Mouse (Mus musculus): ENCODE results near the gene Enpp5. TPM values are rescaled to one million over a fixed set of nuclear protein-coding genes. Genes with fewer than 3 reads are reported as not detected.

Enpp5 gene
- polyA plus RNA-seq, 1 experiment from 2014 or later = 19.8 TPM

- no peaks in the 10 kb centered on the region for H3K36me3 ChIP-seq
- H3K27me3 ChIP-seq = no peaks in the 10 kb centered on the region
- no peak overlapping the region for H3K9ac ChIP-seq
- no peak overlapping the region for H3K4me3 ChIP-seq (replicated peaks)
- no peak overlapping the region for H3K4me2 ChIP-seq
- H3K9me3 ChIP-seq (replicated peaks) = no peaks in the 10 kb centered on the region
- no peak overlapping the region for H3K27ac ChIP-seq
- no peak for ATAC-seq (replicated peaks; ENCODE audit: low FRiP score)
- WGBS = 72% methylated on average over 9 of the region's 9 CpGs
- peaks cover 8% of the 10 kb centered on the region for H3K4me1 ChIP-seq
Observed at GRCm38 (mm10) chr17:44100906-44101305, 22.3 kb downstream of the Enpp5 start.

DNA sequence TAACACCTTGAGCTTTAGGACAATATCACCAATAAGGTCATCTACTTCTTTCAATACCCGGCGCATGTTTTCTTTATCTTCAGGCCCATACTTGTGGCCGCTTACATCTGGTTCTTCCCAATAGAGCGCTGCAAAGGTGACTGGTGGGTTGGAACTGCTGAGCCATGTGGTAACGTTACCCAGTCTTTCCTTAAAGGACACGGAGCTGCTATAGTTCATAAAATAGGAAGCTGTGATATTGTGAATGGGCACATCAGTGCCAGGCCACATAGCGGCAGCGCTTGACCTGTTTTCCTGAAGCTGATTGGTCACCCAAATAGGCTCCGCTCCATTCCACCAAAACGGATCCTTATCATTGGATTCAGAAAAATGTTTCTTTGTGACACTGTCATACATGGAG is 23.3 kb downstream of the Enpp5 start:
- Histone ChIP-seq H3K27ac (no peak overlapping the region), H3K9ac (no peak overlapping the region), H3K36me3 (no peaks in the 10 kb centered on the region), H3K4me2 (no peak overlapping the region), H3K27me3 (peaks cover 3% of the 10 kb centered on the region; the same call in 1 of the 2 replicates), H3K4me3 (replicated peaks) (no peak overlapping the region), H3K9me3 (replicated peaks) (no peaks in the 10 kb centered on the region), H3K4me1 (peaks cover 8% of the 10 kb centered on the region)
- 93% methylated on average over 10 of the region's 10 CpGs for WGBS
- ATAC-seq (replicated peaks; ENCODE audit: low FRiP score) = no peak

GRCm38 (mm10) chr17:44105287-44106138 is 26.9 kb downstream of the Enpp5 start, which contains the start of gene Enpp4:
Enpp4 (minus strand) TSS chr17:44105809.
- no peaks in the 10 kb centered on the region for H3K36me3 ChIP-seq
- WGBS = under 1% methylated on average over 76 of the region's 76 CpGs
- H3K27me3 ChIP-seq = peaks cover 3% of the 10 kb centered on the region; the same call in 1 of the 2 replicates
- H3K4me2 ChIP-seq = peak within 1 kb of the TSS; percentile 95
- peak; percentile 99 for ATAC-seq (replicated peaks; ENCODE audit: low FRiP score)
- H3K9me3 ChIP-seq (replicated peaks) = no peaks in the 10 kb centered on the region
- peak within 1 kb of the TSS; percentile 34; the same call in 1 of the 2 replicates for H3K27ac ChIP-seq
- peak within 1 kb of the TSS; percentile 80 for H3K4me3 ChIP-seq (replicated peaks)
- peak within 1 kb of the TSS; percentile 66 for H3K9ac ChIP-seq
- peaks cover 8% of the 10 kb centered on the region for H3K4me1 ChIP-seq

GRCm38 (mm10) chr17:44108331-44108730 is 29.7 kb downstream of the Enpp5 start:
- Histone ChIP-seq H3K4me3 (replicated peaks) (no peak overlapping the region), H3K4me1 (peaks cover 8% of the 10 kb centered on the region), H3K9me3 (replicated peaks) (no peaks in the 10 kb centered on the region), H3K27ac (no peak overlapping the region), H3K4me2 (no peak overlapping the region), H3K27me3 (peaks cover 3% of the 10 kb centered on the region; the same call in 1 of the 2 replicates), H3K9ac (no peak overlapping the region), H3K36me3 (no peaks in the 10 kb centered on the region)
- 82% methylated on average over 3 of the region's 3 CpGs for WGBS
- ATAC-seq (replicated peaks; ENCODE audit: low FRiP score) = no peak

DNA sequence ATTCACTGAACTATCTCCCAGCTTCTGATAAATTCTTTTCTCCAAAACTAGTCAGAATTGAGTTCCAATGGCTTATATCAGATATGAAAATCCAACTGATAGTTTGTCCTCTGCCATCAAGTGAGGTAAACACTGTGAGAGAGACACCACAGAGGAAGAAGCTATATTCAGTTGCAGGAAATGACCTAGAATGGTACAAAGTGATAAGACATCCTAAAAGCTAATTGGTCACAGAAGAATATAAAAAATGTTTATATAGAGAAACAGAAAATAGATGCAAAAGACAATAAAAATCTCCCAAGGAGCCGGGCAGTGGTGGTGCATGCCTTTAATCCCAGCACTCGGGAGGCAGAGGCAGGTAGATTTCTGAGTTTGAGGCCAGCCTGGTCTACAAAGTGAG is 38.0 kb downstream of the Enpp5 start:
- Histone ChIP-seq H3K9me3 (replicated peaks) (no peaks in the 10 kb centered on the region), H3K27me3 (no peaks in the 10 kb centered on the region), H3K4me1 (no peaks in the 10 kb centered on the region), H3K9ac (no peak overlapping the region), H3K36me3 (no peaks in the 10 kb centered on the region), H3K4me2 (no peak overlapping the region), H3K4me3 (replicated peaks) (no peak overlapping the region), H3K27ac (no peak overlapping the region)
- ATAC-seq (replicated peaks; ENCODE audit: low FRiP score) = no peak
- 82% methylated on average over 2 of the region's 2 CpGs for WGBS

DNA sequence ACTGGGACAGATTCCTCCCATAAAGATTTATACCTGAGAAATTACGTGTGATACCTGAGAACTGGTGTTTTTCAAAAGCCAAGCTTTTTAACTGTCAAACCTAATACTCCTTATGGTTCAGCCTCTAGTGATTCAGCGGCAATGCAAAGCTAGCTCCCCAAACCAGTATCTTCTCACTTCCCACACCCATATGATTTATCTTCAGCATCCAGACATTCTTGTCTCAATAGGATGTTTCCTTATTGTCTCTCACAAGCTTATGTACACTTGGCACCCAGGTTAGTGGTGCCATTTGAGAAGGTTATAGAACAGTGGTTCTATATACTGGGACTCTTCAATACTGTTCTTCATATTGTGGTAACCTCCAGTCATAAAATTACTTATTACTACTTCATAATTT is 39.1 kb downstream of the Enpp5 start:
- no peak for ATAC-seq (replicated peaks; ENCODE audit: low FRiP score)
- Histone ChIP-seq H3K27ac (no peak overlapping the region), H3K36me3 (no peaks in the 10 kb centered on the region), H3K4me2 (no peak overlapping the region), H3K4me1 (no peaks in the 10 kb centered on the region; the same call in 1 of the 2 replicates), H3K4me3 (replicated peaks) (no peak overlapping the region), H3K9me3 (replicated peaks) (no peaks in the 10 kb centered on the region), H3K9ac (no peak overlapping the region), H3K27me3 (no peaks in the 10 kb centered on the region)
- WGBS = 54% methylated on average over 2 of the region's 2 CpGs

DNA sequence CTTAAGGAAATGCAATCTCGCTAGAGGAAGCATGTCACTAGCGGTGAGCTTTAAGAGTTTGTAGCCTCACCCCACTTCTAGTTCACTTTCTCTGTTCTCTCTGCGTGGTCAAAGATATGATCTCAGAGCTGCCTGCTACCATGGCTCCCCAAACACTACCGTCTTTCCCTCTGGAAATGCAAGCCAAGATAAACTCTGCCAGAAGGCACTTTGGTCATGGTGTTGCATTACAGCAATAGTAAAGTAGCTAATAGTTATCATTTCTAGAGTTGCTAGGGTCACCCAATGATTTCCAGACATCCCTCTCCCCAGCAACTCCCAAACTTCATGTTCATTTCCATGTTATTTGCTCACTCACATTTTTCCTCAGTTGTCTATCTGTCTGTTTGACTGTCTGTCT is 39.6 kb downstream of the Enpp5 start:
- no peak overlapping the region for H3K4me3 ChIP-seq (replicated peaks)
- no peaks in the 10 kb centered on the region for H3K9me3 ChIP-seq (replicated peaks)
- no peaks in the 10 kb centered on the region; the same call in 1 of the 2 replicates for H3K4me1 ChIP-seq
- no peak for ATAC-seq (replicated peaks; ENCODE audit: low FRiP score)
- H3K36me3 ChIP-seq = no peaks in the 10 kb centered on the region
- WGBS = 59% methylated on average over 4 of the region's 4 CpGs
- no peak overlapping the region for H3K27ac ChIP-seq
- no peak overlapping the region for H3K9ac ChIP-seq
- no peak overlapping the region for H3K4me2 ChIP-seq
- H3K27me3 ChIP-seq = no peaks in the 10 kb centered on the region

GRCm38 (mm10) chr17:44121366-44122100 is 42.9 kb downstream of the Enpp5 start:
- Histone ChIP-seq H3K9me3 (replicated peaks) (no peaks in the 10 kb centered on the region), H3K9ac (no peak overlapping the region), H3K27me3 (no peaks in the 10 kb centered on the region), H3K4me3 (replicated peaks) (no peak overlapping the region), H3K27ac (no peak overlapping the region), H3K4me2 (no peak overlapping the region), H3K36me3 (no peaks in the 10 kb centered on the region), H3K4me1 (no peaks in the 10 kb centered on the region; the same call in 1 of the 2 replicates)
- no peak for ATAC-seq (replicated peaks; ENCODE audit: low FRiP score)
- 69% methylated on average over 12 of the region's 12 CpGs for WGBS

DNA sequence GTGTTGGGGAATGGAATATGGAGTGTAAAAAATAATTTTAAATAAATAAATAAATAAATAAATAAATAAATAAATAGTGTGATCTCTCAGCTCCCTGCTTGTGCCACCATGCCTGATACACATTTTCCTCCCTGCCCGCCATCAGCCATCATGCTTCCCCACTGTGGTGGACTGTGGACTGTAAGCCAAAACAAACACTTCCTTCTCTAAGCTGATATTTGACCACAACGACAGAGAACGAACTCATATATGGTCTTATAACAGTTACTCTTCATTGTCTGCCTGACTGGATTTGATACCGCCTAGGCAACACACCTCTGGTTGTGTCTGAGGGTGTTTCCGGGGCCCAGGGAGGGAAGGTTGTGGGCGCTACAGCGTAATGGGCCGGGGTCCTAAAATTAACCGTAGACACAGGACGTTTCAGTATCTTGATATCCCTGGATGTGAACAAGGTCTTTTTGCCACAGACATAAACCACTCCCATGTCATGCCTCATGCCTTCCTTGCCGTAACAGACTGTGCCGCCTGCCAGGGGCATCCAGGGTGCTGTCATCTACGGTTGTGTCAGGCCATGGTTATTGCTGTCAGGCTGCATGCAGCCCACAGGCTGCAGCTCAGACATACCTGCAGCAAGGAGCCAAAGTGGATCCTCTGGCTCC is 50.6 kb downstream of the Enpp5 start:
- Histone ChIP-seq H3K4me3 (replicated peaks) (no peak overlapping the region), H3K9me3 (replicated peaks) (0 out of 2 replicates have a peak, but pooled peaks cover 4% of the 10 kb centered on the region), H3K27me3 (0 out of 2 replicates have a peak, but pooled peaks cover 7% of the 10 kb centered on the region), H3K9ac (no peak overlapping the region), H3K4me2 (no peak overlapping the region), H3K4me1 (0 out of 2 replicates have a peak, but pooled peaks cover 2% of the 10 kb centered on the region), H3K36me3 (no peaks in the 10 kb centered on the region), H3K27ac (no peak overlapping the region)
- 81% methylated on average over 13 of the region's 13 CpGs for WGBS
- no peak for ATAC-seq (replicated peaks; ENCODE audit: low FRiP score)

DNA sequence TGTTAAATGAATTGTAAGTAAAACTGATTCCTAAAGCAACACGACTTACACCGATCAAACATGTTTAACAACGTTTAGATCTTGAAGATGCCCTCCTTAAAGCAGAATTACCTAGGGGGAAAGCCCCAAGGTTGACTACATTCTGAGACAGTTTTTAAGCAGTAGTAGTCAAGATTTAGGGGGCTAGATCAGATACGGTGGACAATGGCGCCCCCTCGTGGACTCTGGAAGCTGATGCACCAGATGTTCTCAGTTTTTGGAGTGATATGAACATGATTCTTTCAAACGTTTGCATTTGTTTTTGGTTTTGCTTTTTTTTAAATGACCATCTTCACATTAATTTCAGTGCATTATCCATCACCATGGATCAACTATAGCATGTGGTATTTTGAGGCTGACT is 51.8 kb downstream of the Enpp5 start:
- Histone ChIP-seq H3K9me3 (replicated peaks) (0 out of 2 replicates have a peak, but pooled peaks cover 4% of the 10 kb centered on the region), H3K27ac (no peak overlapping the region), H3K4me1 (peaks cover 9% of the 10 kb centered on the region; the same call in 1 of the 2 replicates), H3K4me2 (no peak overlapping the region), H3K4me3 (replicated peaks) (no peak overlapping the region), H3K36me3 (no peaks in the 10 kb centered on the region), H3K9ac (no peak overlapping the region), H3K27me3 (0 out of 2 replicates have a peak, but pooled peaks cover 7% of the 10 kb centered on the region)
- no peak for ATAC-seq (replicated peaks; ENCODE audit: low FRiP score)
- WGBS = 12% methylated on average over 7 of the region's 7 CpGs

GRCm38 (mm10) chr17:44134106-44134505 is 55.5 kb downstream of the Enpp5 start:
- peak overlapping the region; percentile 31 for H3K4me2 ChIP-seq
- H3K27ac ChIP-seq = no peak overlapping the region
- 70% methylated on average over 6 of the region's 6 CpGs for WGBS

More at GRCm38 (mm10) chr17:44134106-44134505, 55.5 kb downstream of the Enpp5 start:
- Histone ChIP-seq H3K27me3 (0 out of 2 replicates have a peak, but pooled peaks cover 7% of the 10 kb centered on the region), H3K4me3 (replicated peaks) (no peak overlapping the region), H3K36me3 (no peaks in the 10 kb centered on the region), H3K9me3 (replicated peaks) (no peaks in the 10 kb centered on the region), H3K4me1 (peaks cover 16% of the 10 kb centered on the region; the same call in 1 of the 2 replicates), H3K9ac (no peak overlapping the region)
- no peak for ATAC-seq (replicated peaks; ENCODE audit: low FRiP score)
